Mouse (Mus musculus) c-Kit-positive CD71-positive TER-119-positive erythroid progenitor cells, embryonic 14.5 days (primary cell): ENCODE measurements at regions not wholly inside any gene's neighbourhood (a gene's known extent, or its start where the extent isn't known, plus 50 kb on each side); places are given as distances from the start of the nearest gene placed in this dataset.
A peak's percentile ranks its signal among the peaks of the same experiment; 100 is the strongest.

Experiments used
- DNase-seq: peaks from one replicate; pipeline ENCODE4 v3.0.0-alpha.2; 2013; ENCODE audit warnings: low spot score

GRCm38 (mm10) chr3:52859848-52860247 is 157.2 kb downstream of the Cog6 start:
- DNase-seq: no peak

- no peak for DNase-seq
Measured at GRCm38 (mm10) chr3:52859266-52859825, 157.7 kb downstream of the Cog6 start.

GRCm38 (mm10) chr3:52858259-52858658 is 158.8 kb downstream of the Cog6 start:
- no peak for DNase-seq

GRCm38 (mm10) chr3:52857076-52857475 is 160.0 kb downstream of the Cog6 start:
- DNase-seq: no peak

- no peak for DNase-seq
Measured at GRCm38 (mm10) chr3:52854560-52854959, 162.5 kb downstream of the Cog6 start.

GRCm38 (mm10) chr3:52853126-52853525 is 163.9 kb downstream of the Cog6 start:
- no peak for DNase-seq

- no peak for DNase-seq
Measured at GRCm38 (mm10) chr3:52845166-52845565, 171.9 kb downstream of the Cog6 start.

- peak; percentile 70 for DNase-seq
Measured at GRCm38 (mm10) chr3:52843998-52844397, 173.0 kb downstream of the Cog6 start.

- no peak for DNase-seq
Measured at GRCm38 (mm10) chr3:52842866-52843425, 174.1 kb downstream of the Cog6 start.

GRCm38 (mm10) chr3:52840160-52840953 is 176.7 kb downstream of the Cog6 start:
- DNase-seq: no peak

GRCm38 (mm10) chr3:52838020-52838419 is 179.0 kb downstream of the Cog6 start:
- no peak for DNase-seq

GRCm38 (mm10) chr3:52837527-52837926 is 179.5 kb downstream of the Cog6 start:
- no peak for DNase-seq

- no peak for DNase-seq
Measured at GRCm38 (mm10) chr3:52836780-52837179, 180.3 kb downstream of the Cog6 start.

GRCm38 (mm10) chr3:52832421-52832820 is 184.6 kb downstream of the Cog6 start:
- no peak for DNase-seq

- no peak for DNase-seq
Measured at GRCm38 (mm10) chr3:52831986-52832385, 185.1 kb downstream of the Cog6 start.

GRCm38 (mm10) chr3:52830101-52830500 is 186.9 kb downstream of the Cog6 start:
- no peak for DNase-seq

GRCm38 (mm10) chr3:52829069-52829468 is 188.0 kb downstream of the Cog6 start:
- DNase-seq: no peak

- DNase-seq: no peak
Measured at GRCm38 (mm10) chr3:52828473-52828872, 188.6 kb downstream of the Cog6 start.

GRCm38 (mm10) chr3:52822848-52823247 is 194.2 kb downstream of the Cog6 start:
- DNase-seq: no peak

GRCm38 (mm10) chr3:52821450-52821849 is 195.6 kb downstream of the Cog6 start:
- DNase-seq: no peak

- no peak for DNase-seq
Measured at GRCm38 (mm10) chr3:52818401-52818800, 198.6 kb downstream of the Cog6 start.

GRCm38 (mm10) chr3:52817416-52817815 is 199.6 kb downstream of the Cog6 start:
- DNase-seq: no peak

- DNase-seq: no peak
Measured at GRCm38 (mm10) chr3:52815497-52815896, 201.5 kb downstream of the Cog6 start.
